Mouse (Mus musculus) adrenal gland (tissue): ENCODE data around the gene Gcfc2.

Experiments used
- intact Hi-C: fragments of 180-260 bp; cut with DNase I; formaldehyde crosslinking; loops from one replicate; pipeline ENCODE4 v1.15.1; 2025
- long read RNA-seq, 2 experiments: library from polyadenylated mRNA; unstranded; transcript quantifications; one replicate each; pipeline ENCODE4 v2.0.0; 2020; ENCODE audit warnings: borderline replicate concordance in 1 of 2; ENCODE audit not compliant: insufficient replicate concordance in 1 of 2

The Gcfc2 gene
- long read RNA-seq, experiment 1, full-length matches to known transcripts: 3 of 7 reads
- long read RNA-seq, experiment 1, partial matches to known transcripts: 3 of 7 reads
- long read RNA-seq, experiment 1, other reads (novel, unspliced or antisense): 1 of 7 reads
- long read RNA-seq, experiment 2, full-length matches to known transcripts: 2 of 7 reads
- long read RNA-seq, experiment 2, partial matches to known transcripts: 3 of 7 reads
- long read RNA-seq, experiment 2, other reads (novel, unspliced or antisense): 2 of 7 reads

- intact Hi-C loops: no loop called here
Observed at GRCm38 (mm10) chr6:81923523-81924142, at the start of gene Gcfc2. TSS of gene Gcfc2 (plus strand) at chr6:81923669.

DNA sequence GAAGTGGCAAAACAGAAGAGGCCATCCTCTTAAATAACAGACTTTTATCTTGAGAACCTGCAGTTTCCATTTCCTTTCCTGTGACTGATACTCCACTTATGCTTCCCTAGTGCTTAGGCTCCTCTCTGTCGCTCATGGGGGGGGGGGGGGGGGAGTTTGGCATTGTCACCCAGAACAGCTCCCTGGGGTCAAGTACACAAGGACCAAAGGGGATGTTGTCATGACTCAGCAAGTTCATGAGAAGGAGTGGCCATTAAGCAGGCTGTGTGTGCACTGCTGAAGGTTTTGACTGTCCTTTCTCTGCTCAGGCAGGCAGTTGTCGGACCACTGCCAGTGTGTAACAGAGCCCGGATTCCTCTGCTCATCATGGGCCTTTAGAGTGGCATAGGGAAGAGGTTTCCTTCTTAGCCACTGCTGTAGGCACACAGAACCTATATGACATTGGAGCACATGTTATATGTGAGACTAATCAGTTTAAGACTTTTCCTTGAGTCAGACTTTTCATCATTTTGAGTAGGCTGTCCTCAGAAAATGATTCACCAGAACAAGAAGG lies 27.7 kb upstream of the Gcfc2 start:
- intact Hi-C loops: no loop called here

- intact Hi-C loops: no loop called here
Observed at GRCm38 (mm10) chr6:81910302-81910855, 13.1 kb upstream of the Gcfc2 start.

DNA sequence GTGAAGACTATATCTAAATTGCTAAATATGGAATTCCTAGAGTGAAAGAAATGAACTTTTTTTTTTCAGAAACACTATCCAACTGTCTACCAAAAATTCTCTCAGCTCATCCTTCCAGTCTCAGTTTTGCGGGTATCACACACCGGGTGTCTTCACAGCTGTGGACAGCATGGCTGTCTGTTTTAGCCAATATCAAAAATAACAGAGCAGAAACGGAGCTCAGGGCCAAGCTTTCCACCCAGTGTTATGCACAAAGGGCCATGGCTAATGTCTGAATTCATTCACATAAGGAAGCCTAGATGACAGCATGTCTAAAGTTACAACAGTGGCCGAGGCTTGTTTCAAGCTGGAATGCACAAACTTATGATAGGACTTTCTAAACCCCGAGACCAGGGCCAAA lies 12.2 kb upstream of the Gcfc2 start:
- intact Hi-C loops: no loop called here

DNA sequence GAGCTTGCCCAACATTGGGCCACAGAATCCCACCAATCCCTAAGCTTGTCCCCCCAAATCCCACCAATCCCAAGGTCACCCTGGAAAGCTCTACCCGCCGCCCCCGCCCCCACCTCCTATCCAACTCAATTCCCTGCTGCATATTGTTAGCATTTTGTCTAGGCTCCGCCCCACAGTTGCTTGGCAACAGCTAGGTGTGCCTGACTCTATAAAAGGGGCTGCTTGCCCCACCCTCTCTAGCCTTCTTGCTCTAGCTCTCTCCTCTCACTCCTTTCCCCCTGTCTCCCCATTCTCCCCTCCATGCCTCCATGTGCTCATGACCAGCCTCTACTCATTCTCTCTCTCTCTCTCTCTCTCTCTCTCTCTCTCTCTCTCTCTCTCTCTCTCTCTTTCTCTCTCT lies 11.8 kb upstream of the Gcfc2 start:
- intact Hi-C loops: no loop called here

GRCm38 (mm10) chr6:81912177-81912576 lies 11.3 kb upstream of the Gcfc2 start:
- intact Hi-C loops: no loop called here

DNA sequence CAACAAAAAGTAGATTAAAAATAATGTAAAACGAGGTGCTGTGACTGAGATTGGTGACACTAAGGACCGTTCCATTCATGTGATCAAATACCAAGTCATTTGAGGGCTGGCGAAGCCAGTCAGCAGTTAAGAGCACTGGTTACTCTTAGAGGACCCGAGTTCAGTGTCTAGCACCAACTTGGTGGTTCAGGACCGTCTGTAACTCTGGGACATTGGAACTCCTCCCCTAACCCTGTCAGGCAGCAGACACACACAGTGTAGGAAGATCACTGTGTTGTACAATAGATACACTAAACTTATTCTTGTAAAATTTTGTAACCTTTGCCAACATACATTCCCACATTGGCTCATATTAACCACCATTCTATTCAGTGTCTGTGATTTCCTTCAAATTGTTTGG lies 835 bp downstream of the Gcfc2 start:
- intact Hi-C loops: no loop called here

DNA sequence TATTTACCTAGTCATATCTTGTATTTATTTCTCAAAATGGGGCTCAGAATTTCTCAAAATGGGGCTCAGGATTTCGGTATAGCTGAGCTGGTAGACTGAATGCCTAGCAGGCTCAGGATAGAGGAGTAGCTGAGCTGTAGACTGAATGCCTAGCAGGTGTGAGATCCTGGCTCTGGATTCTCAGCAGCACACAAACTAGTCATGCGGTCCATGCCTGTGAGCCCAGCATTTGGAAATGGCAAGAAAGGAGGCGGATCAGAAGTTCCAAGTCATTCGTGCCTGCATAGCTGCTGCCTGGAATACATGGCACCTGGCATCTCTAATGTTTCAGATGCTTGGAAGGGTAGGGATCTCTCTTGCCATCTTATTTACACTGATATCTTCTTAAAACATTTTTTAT lies 5.9 kb downstream of the Gcfc2 start:
- intact Hi-C loops: no loop called here

GRCm38 (mm10) chr6:81933281-81933680 lies 9.8 kb downstream of the Gcfc2 start:
- intact Hi-C loops: no loop called here

DNA sequence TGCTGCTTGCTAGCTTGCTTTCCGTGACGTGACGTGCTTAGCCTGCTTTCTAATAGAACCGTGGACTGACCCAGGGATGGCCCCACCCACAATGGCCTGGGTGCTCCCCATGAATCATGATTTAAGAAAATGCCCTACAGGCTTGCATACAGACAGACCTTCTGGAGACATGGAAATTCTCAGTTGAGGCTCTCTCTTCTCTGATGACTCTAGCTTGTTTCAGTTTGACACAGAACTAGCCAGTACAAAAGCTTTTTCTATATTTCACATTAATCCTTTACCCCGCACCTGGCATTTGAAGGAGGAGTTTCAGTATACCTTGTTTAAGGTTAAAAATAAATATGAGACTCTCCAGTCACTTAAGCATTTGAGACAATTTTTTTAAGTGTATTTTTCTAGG lies 18.2 kb downstream of the Gcfc2 start:
- intact Hi-C loops: no loop called here

DNA sequence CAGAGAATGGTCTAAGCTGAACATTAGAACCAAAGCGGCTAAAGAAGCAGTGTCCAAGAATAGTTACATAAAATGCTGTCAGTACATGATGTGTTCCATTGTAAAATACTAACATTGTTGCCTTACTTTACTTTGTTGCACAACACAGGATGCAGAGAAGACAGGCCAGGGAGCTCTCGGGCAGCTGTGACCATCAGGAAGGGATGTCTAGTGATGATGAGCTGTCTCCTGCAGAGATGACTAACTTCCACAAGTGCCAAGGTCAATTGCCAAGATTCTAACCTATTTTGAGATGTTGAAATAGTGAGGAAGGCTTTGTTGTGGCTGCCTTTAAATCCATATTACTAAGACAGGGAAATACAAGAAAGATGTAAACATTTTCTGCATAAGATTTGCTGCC lies 19.8 kb downstream of the Gcfc2 start:
- intact Hi-C loops: no loop called here

GRCm38 (mm10) chr6:81944432-81944831 lies 21.0 kb downstream of the Gcfc2 start:
- intact Hi-C loops: no loop called here

GRCm38 (mm10) chr6:81946906-81947305 lies 23.4 kb downstream of the Gcfc2 start:
- intact Hi-C loops: no loop called here

- intact Hi-C loops: no loop called here
Observed at GRCm38 (mm10) chr6:81955133-81955532, 31.7 kb downstream of the Gcfc2 start.

DNA sequence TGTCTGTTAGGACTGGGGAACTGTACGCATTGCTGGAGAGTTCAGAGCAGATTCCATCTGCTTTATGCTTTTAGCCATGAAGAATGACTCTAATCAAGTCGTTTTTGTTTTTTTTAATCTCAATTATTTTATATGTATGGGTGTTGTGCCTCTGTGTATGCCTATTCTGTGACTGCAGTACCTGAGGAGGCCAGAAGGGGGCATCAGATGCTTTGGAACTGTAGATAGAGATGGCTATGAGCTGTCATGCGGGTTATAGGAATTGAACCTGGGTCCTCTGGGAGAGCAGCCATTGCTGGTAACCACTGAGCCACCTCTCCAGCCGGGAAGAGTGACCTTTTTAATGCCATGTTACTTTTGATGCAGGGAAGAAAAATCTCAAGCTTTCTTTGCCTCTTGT lies 32.9 kb downstream of the Gcfc2 start:
- intact Hi-C loops: no loop called here

GRCm38 (mm10) chr6:81957992-81958391 lies 34.5 kb downstream of the Gcfc2 start:
- intact Hi-C loops: no loop called here

GRCm38 (mm10) chr6:81959866-81960265 lies 36.4 kb downstream of the Gcfc2 start:
- intact Hi-C loops: no loop called here

GRCm38 (mm10) chr6:81960284-81960683 lies 36.8 kb downstream of the Gcfc2 start:
- intact Hi-C loops: no loop called here

DNA sequence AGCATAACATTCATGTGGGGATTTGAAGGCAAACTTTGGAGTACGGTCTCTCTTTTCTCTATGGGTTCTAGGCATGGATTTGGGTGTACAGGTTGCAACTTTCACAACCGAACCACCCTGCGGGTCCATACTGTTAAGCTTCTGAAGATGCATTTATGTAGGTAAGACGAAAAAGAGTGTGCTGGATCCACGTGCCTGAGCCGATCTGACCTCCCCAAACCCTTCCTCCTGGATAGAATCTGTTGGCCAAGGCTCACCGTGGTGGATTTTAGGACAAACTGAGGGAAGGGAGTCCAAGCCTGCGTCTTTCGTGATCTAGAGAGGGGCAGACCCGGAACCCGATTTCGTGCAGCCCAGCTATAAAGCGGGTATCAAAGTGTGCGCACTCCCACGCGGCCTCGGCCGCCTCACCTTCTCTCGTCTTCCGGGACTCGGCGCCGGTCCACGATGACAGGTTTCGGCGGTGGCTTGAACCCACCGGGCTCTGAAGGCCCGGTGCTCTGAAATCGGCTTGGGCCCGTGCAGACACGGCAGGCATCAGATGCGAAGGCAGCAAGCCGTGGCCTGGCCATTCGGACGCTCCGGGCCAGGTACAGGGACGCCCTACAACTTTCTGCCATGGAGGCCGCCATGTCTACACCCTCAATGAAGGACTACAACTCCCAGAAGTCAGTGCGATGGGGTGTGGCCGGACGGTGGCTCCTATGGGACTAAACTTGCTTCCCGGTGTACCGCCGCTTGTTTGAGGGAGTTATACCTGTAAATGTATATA lies 42.0 kb downstream of the Gcfc2 start, which contains the start of gene Mrpl19:
Mrpl19 (minus strand) TSS at position 663 of the 772 bp plus-strand sequence.
- intact Hi-C loops: no loop called here

- intact Hi-C loops: no loop called here
Observed at GRCm38 (mm10) chr6:81966068-81966544, 42.6 kb downstream of the Gcfc2 start.

GRCm38 (mm10) chr6:81971196-81971595 lies 47.7 kb downstream of the Gcfc2 start:
- intact Hi-C loops: no loop called here

DNA sequence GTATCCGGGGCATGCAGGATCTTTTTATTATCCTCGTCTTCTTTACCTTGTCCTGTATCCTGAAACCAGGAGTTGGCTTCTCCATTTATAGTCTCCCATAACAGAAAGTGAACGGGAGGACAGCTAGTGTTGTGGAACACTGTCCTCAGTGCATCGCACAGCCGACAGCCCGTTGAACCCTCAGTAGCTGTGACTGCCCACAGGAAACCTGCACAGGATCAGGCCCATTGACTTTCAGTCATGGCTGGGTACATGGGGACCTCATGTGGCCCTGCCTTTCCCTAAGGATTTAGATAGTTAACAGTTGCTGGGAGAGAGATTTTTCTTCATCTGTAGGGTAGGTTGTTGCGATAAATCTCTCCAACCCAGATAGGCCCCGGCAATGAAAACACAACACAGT lies 49.1 kb downstream of the Gcfc2 start:
- intact Hi-C loops: no loop called here
